Mouse (Mus musculus) heart, embryonic 13.5 days (tissue): ENCODE measurements around the gene Stk11. TPM values are rescaled to one million over a fixed set of nuclear protein-coding genes. Genes with fewer than 3 reads are reported as not detected.

Experiments used
- ATAC-seq: fragments of 200-750 bp; cut with Nextera tagmentation; 2 replicates; pipeline ENCODE4 v1.8.0; 2017; ENCODE audit warnings: moderate TSS enrichment; ENCODE audit not compliant: insufficient number of reproducible peaks, low FRiP score, low TSS enrichment; ENCODE audit errors: extremely low read depth
- H3K27ac ChIP-seq: fragments of 300-500 bp; sonication (generic); replicated peaks from 2 replicates; pipeline ENCODE4 v1.5.1; 2015; ENCODE audit warnings: moderate library complexity, mild to moderate bottlenecking, inconsistent platforms
- H3K27me3 ChIP-seq: fragments of 300-500 bp; sonication (generic); replicated peaks from 2 replicates; pipeline ENCODE4 v1.6.1; 2015; ENCODE audit warnings: mild to moderate bottlenecking, inconsistent platforms
- H3K36me3 ChIP-seq: fragments of 300-500 bp; sonication (generic); 2 replicates; pipeline ENCODE4 v1.6.1; 2015; ENCODE audit warnings: mild to moderate bottlenecking, inconsistent platforms
- H3K4me1 ChIP-seq: fragments of 300-500 bp; sonication (generic); 2 replicates; pipeline ENCODE4 v1.6.1; 2015; ENCODE audit warnings: inconsistent platforms
- H3K4me2 ChIP-seq: fragments of 300-500 bp; sonication (generic); 2 replicates; pipeline ENCODE4 v1.6.1; 2015; ENCODE audit warnings: inconsistent platforms, mild to moderate bottlenecking, moderate library complexity
- H3K4me3 ChIP-seq: fragments of 300-500 bp; sonication (generic); 2 replicates; pipeline ENCODE4 v1.5.1; 2015; ENCODE audit warnings: moderate library complexity, mild to moderate bottlenecking, inconsistent platforms
- H3K9ac ChIP-seq: fragments of 300-500 bp; sonication (generic); 2 replicates; pipeline ENCODE4 v1.6.1; 2015; ENCODE audit warnings: inconsistent platforms, mild to moderate bottlenecking, moderate library complexity
- H3K9me3 ChIP-seq: fragments of 300-500 bp; sonication (generic); 2 replicates; pipeline ENCODE4 v1.6.1; 2016; ENCODE audit warnings: inconsistent platforms
- WGBS: fragments of 180-500 bp; shearing (Covaris S2); methylation state at CpG from one replicate; pipeline ENCODE4 v1.1.7; 2015; ENCODE audit warnings: mixed read lengths; 5-methylcytosine and 5-hydroxymethylcytosine counted together
- polyA plus RNA-seq: library from polyadenylated mRNA; unstranded; fragments of >200 nt; fragmentation: Nextera tagmentation; extraction: Ambion mirVana; gene quantifications from 2 replicates; pipeline ENCODE4 v1.2.1, GENCODE M21; 2015

Gene Stk11
- polyA plus RNA-seq, 1 experiment from 2014 or later: 13.0 TPM

- no peaks in the 10 kb centered on the region for H3K9me3 ChIP-seq
- no peak for ATAC-seq
These were observed 23.2 kb downstream of the Stk11 start, which contains the start of gene Atp5d for GRCm38 (mm10) chr10:80138553-80139438. Gene Atp5d (plus strand): TSS chr10:80138632.

GRCm38 (mm10) chr10:80139439-80139775 lies 23.8 kb downstream of the Stk11 start:
- H3K9me3 ChIP-seq: no peaks in the 10 kb centered on the region
- peaks cover 53% of the 10 kb centered on the region for H3K27me3 ChIP-seq
- peak overlapping the region; percentile 61; the same call in 1 of the 2 replicates for H3K27ac ChIP-seq
- H3K4me1 ChIP-seq: peaks cover 68% of the 10 kb centered on the region
- peaks cover 17% of the 10 kb centered on the region for H3K36me3 ChIP-seq
- H3K9ac ChIP-seq: peak overlapping the region; percentile 89
- WGBS: 0% methylated on average over 10 of the region's 10 CpGs
- H3K4me3 ChIP-seq: peak overlapping the region; percentile 73
- no peak for ATAC-seq
- peak overlapping the region; percentile 99 for H3K4me2 ChIP-seq

More at GRCm38 (mm10) chr10:80138553-80139438, 23.2 kb downstream of the Stk11 start, which contains the start of gene Atp5d:
- H3K4me1 ChIP-seq: peaks cover 67% of the 10 kb centered on the region
- peak within 1 kb of the TSS; percentile 61 for H3K27ac ChIP-seq
- under 1% methylated on average over 85 of the region's 94 CpGs for WGBS
- peak within 1 kb of the TSS; percentile 99 for H3K4me2 ChIP-seq
- peaks cover 54% of the 10 kb centered on the region for H3K27me3 ChIP-seq
- peak within 1 kb of the TSS; percentile 73 for H3K4me3 ChIP-seq
- H3K36me3 ChIP-seq: peaks cover 10% of the 10 kb centered on the region
- peak within 1 kb of the TSS; percentile 89 for H3K9ac ChIP-seq

- Histone ChIP-seq H3K4me1 (peaks cover 72% of the 10 kb centered on the region), H3K4me2 (peak overlapping the region; percentile 99), H3K9me3 (no peaks in the 10 kb centered on the region), H3K36me3 (peaks cover 19% of the 10 kb centered on the region), H3K9ac (peak overlapping the region; percentile 74; the same call in 1 of the 2 replicates), H3K27ac (peak overlapping the region; percentile 87; the same call in 1 of the 2 replicates), H3K4me3 (peak overlapping the region; percentile 73; the same call in 1 of the 2 replicates), H3K27me3 (peaks cover 46% of the 10 kb centered on the region)
- ATAC-seq: no peak
- WGBS: 77% methylated on average over 11 of the region's 11 CpGs
These were observed 24.5 kb downstream of the Stk11 start for GRCm38 (mm10) chr10:80139975-80140665.

GRCm38 (mm10) chr10:80140666-80141035 lies 25.0 kb downstream of the Stk11 start, which contains the start of gene Cbarp:
Gene Cbarp (minus strand): TSS chr10:80140835.
- Histone ChIP-seq H3K4me3 (peak within 1 kb of the TSS; percentile 79), H3K27me3 (peaks cover 40% of the 10 kb centered on the region), H3K4me2 (peak within 1 kb of the TSS; percentile 99), H3K9me3 (no peaks in the 10 kb centered on the region), H3K9ac (peak within 1 kb of the TSS; percentile 89), H3K4me1 (peaks cover 77% of the 10 kb centered on the region), H3K27ac (peak within 1 kb of the TSS; percentile 87), H3K36me3 (peaks cover 25% of the 10 kb centered on the region)
- no peak for ATAC-seq
- 69% methylated on average over 10 of the region's 10 CpGs for WGBS

GRCm38 (mm10) chr10:80141243-80141642 lies 25.6 kb downstream of the Stk11 start:
- peaks cover 34% of the 10 kb centered on the region for H3K27me3 ChIP-seq
- ATAC-seq: peak; percentile 64
- 1% methylated on average over 29 of the region's 29 CpGs for WGBS
- peak overlapping the region; percentile 79 for H3K4me3 ChIP-seq
- H3K4me2 ChIP-seq: peak overlapping the region; percentile 91
- peaks cover 30% of the 10 kb centered on the region for H3K36me3 ChIP-seq
- peaks cover 83% of the 10 kb centered on the region for H3K4me1 ChIP-seq
- peak overlapping the region; percentile 87 for H3K27ac ChIP-seq
- H3K9ac ChIP-seq: peak overlapping the region; percentile 74
- H3K9me3 ChIP-seq: no peaks in the 10 kb centered on the region

GRCm38 (mm10) chr10:80141786-80142529 lies 26.4 kb downstream of the Stk11 start:
- H3K27ac ChIP-seq: peak overlapping the region; percentile 93
- H3K36me3 ChIP-seq: peaks cover 38% of the 10 kb centered on the region
- peak overlapping the region; percentile 91 for H3K4me2 ChIP-seq
- H3K27me3 ChIP-seq: peaks cover 27% of the 10 kb centered on the region
- H3K9me3 ChIP-seq: no peaks in the 10 kb centered on the region
- peak overlapping the region; percentile 79 for H3K4me3 ChIP-seq
- peaks cover 84% of the 10 kb centered on the region for H3K4me1 ChIP-seq
- under 1% methylated on average over 43 of the region's 43 CpGs for WGBS
- ATAC-seq: peak; percentile 79
- peak overlapping the region; percentile 97 for H3K9ac ChIP-seq

- H3K27ac ChIP-seq: peak overlapping the region; percentile 93
- H3K4me2 ChIP-seq: peak overlapping the region; percentile 91
- H3K4me3 ChIP-seq: peak overlapping the region; percentile 79
- H3K9ac ChIP-seq: peak overlapping the region; percentile 97
- ATAC-seq: 0 out of 2 replicates have a peak, but pooled peaks have one; percentile 0
- no peaks in the 10 kb centered on the region for H3K9me3 ChIP-seq
- H3K4me1 ChIP-seq: peaks cover 84% of the 10 kb centered on the region
- 0% methylated on average over 15 of the region's 15 CpGs for WGBS
- peaks cover 38% of the 10 kb centered on the region for H3K36me3 ChIP-seq
- H3K27me3 ChIP-seq: peaks cover 22% of the 10 kb centered on the region
These were observed 26.9 kb downstream of the Stk11 start for GRCm38 (mm10) chr10:80142530-80142925.

- H3K4me2 ChIP-seq: peak overlapping the region; percentile 91
- peak overlapping the region; percentile 79 for H3K4me3 ChIP-seq
- peaks cover 10% of the 10 kb centered on the region for H3K27me3 ChIP-seq
- no peak for ATAC-seq
- peak overlapping the region; percentile 59; the same call in 1 of the 2 replicates for H3K9ac ChIP-seq
- H3K36me3 ChIP-seq: peaks cover 38% of the 10 kb centered on the region
- 89% methylated on average over 7 of the region's 7 CpGs for WGBS
- H3K27ac ChIP-seq: no peak overlapping the region
- peaks cover 77% of the 10 kb centered on the region for H3K4me1 ChIP-seq
- no peaks in the 10 kb centered on the region for H3K9me3 ChIP-seq
These were observed 28.1 kb downstream of the Stk11 start for GRCm38 (mm10) chr10:80143664-80144063.

- H3K9me3 ChIP-seq: no peaks in the 10 kb centered on the region
- H3K4me3 ChIP-seq: 0 out of 2 replicates have a peak overlapping the region, but pooled peaks have one; percentile 4
- H3K27ac ChIP-seq: 0 out of 2 replicates have a peak overlapping the region, but pooled peaks have one; percentile 24
- H3K4me1 ChIP-seq: peaks cover 75% of the 10 kb centered on the region
- peaks cover 9% of the 10 kb centered on the region; the same call in 1 of the 2 replicates for H3K27me3 ChIP-seq
- H3K9ac ChIP-seq: peak overlapping the region; percentile 59; the same call in 1 of the 2 replicates
- H3K36me3 ChIP-seq: peaks cover 38% of the 10 kb centered on the region
- no peak for ATAC-seq
- 89% methylated on average over 12 of the region's 12 CpGs for WGBS
- H3K4me2 ChIP-seq: no peak overlapping the region
These were observed 28.6 kb downstream of the Stk11 start for GRCm38 (mm10) chr10:80144159-80144558.

GRCm38 (mm10) chr10:80144864-80145838 lies 29.5 kb downstream of the Stk11 start:
- no peaks in the 10 kb centered on the region for H3K9me3 ChIP-seq
- H3K4me3 ChIP-seq: peak overlapping the region; percentile 6
- H3K9ac ChIP-seq: peak overlapping the region; percentile 100
- peak overlapping the region; percentile 93 for H3K4me2 ChIP-seq
- H3K27me3 ChIP-seq: no peaks in the 10 kb centered on the region
- peaks cover 43% of the 10 kb centered on the region for H3K36me3 ChIP-seq
- ATAC-seq: no peak
- peak overlapping the region; percentile 99 for H3K27ac ChIP-seq
- 76% methylated on average over 20 of the region's 20 CpGs for WGBS
- peaks cover 69% of the 10 kb centered on the region for H3K4me1 ChIP-seq
